9 mouse cellular contexts compared by ENCODE assay signal in genomic region chr19:6018142-6019089, GRCm38 (mm10). TPM values are rescaled to one million over a fixed set of nuclear protein-coding genes. Genes with fewer than 3 reads are reported as not detected.
DNase-seq lines count a peak whose midpoint lies in the region; ATAC-seq lines count a peak whose summit lies in the region.
"Had no signal": no experiment of that assay in that cellular context is flagged by ENCODE, and none has a peak within 500 bp of the region (broad histone marks: within the 10 kb centered on the region; RNA-seq: fewer than 3 reads in every experiment).

No protein-coding gene starts in this region.

- H3K9me3 ChIP-seq in forebrain, embryonic 13.5 days (replicated peaks) = no peaks in the 10 kb centered on the region
- H3K9me3 ChIP-seq in forebrain, embryonic 12.5 days = no peaks in the 10 kb centered on the region
- no peaks in the 10 kb centered on the region for H3K9me3 ChIP-seq in embryonic facial prominence, embryonic 14.5 days (ENCODE audit: control insufficient read depth, low read length)

- peaks cover 12% of the 10 kb centered on the region for H3K4me1 ChIP-seq in forebrain, embryonic 13.5 days
- peaks cover 17% of the 10 kb centered on the region for H3K4me1 ChIP-seq in forebrain, embryonic 12.5 days
- 0 out of 2 replicates have a peak, but pooled peaks cover 3% of the 10 kb centered on the region for H3K4me1 ChIP-seq in embryonic facial prominence, embryonic 14.5 days (ENCODE audit: control insufficient read depth, insufficient read depth, low read length)

- peak; percentile 87 for DNase-seq in adrenal gland, postnatal 25 days
- peak; percentile 88 for DNase-seq in embryonic facial prominence, embryonic 14.5 days (ENCODE audit: low spot score)
- peak; percentile 86 to 92 for DNase-seq in heart, postnatal 36 days
- DNase-seq in left cerebral cortex, postnatal 10 days (ENCODE audit: extremely low spot score in 1 of 2, low spot score in 2 of 2) = peak; percentile 73 to 87
- peak; percentile 73 to 85 for DNase-seq in monocyte, adult 2 months (ENCODE audit: low read depth in 1 of 2, low spot score in 2 of 2)
- peak; percentile 93 for DNase-seq in splenic B cell, adult 2 months (ENCODE audit: low read depth, low spot score)

- H3K27ac ChIP-seq in forebrain, embryonic 13.5 days = no peak overlapping the region
- H3K27ac ChIP-seq in forebrain, embryonic 12.5 days = no peak overlapping the region
- no peak overlapping the region for H3K27ac ChIP-seq in embryonic facial prominence, embryonic 14.5 days (replicated peaks; ENCODE audit: low read depth, low read length)

- no peaks in the 10 kb centered on the region for H3K36me3 ChIP-seq in forebrain, embryonic 13.5 days (ENCODE audit: poor library complexity, severe bottlenecking)
- H3K36me3 ChIP-seq in forebrain, embryonic 12.5 days (replicated peaks) = no peaks in the 10 kb centered on the region
- H3K36me3 ChIP-seq in embryonic facial prominence, embryonic 14.5 days (ENCODE audit: control insufficient read depth, insufficient read depth, low read length) = no peaks in the 10 kb centered on the region
- H3K36me3 ChIP-seq in splenic B cell, adult 2 months (ENCODE audit: control insufficient read depth, insufficient read depth, low read length, poor library complexity, severe bottlenecking) = no peaks in the 10 kb centered on the region

- no peak overlapping the region for H3K4me2 ChIP-seq in forebrain, embryonic 13.5 days
- no peak overlapping the region for H3K4me2 ChIP-seq in forebrain, embryonic 12.5 days
- no peak overlapping the region for H3K4me2 ChIP-seq in embryonic facial prominence, embryonic 14.5 days (ENCODE audit: low read depth, low read length)

- intact Hi-C loops in heart, postnatal 36 days (cut with DNase I) = loop anchor here (1.0 to 5.0 kb wide), 3 partner anchors 53 to 231 kb away; partner anchors contain the start of gene Cdc42ep2
- intact Hi-C loops in left cerebral cortex, postnatal 10 days (cut with DNase I) = loop anchor here (1.0 to 10.0 kb wide), 3 partner anchors 54 to 234 kb away; partner anchors contain the start of gene Pola2

- H3K4me3 ChIP-seq in forebrain, embryonic 13.5 days = no peak overlapping the region
- no peak overlapping the region for H3K4me3 ChIP-seq in forebrain, embryonic 12.5 days (replicated peaks)
- H3K4me3 ChIP-seq in embryonic facial prominence, embryonic 14.5 days (ENCODE audit: low read depth, low read length) = no peak overlapping the region

- WGBS in forebrain, embryonic 13.5 days = 28% methylated on average over 15 of the region's 15 CpGs
- 30% methylated on average over 15 of the region's 15 CpGs for WGBS in forebrain, embryonic 12.5 days
- 27% methylated on average over 15 of the region's 15 CpGs for WGBS in embryonic facial prominence, embryonic 14.5 days

- peaks cover 44% of the 10 kb centered on the region for H3K27me3 ChIP-seq in forebrain, embryonic 13.5 days
- peaks cover 46% of the 10 kb centered on the region for H3K27me3 ChIP-seq in forebrain, embryonic 12.5 days
- H3K27me3 ChIP-seq in embryonic facial prominence, embryonic 14.5 days (replicated peaks; ENCODE audit: control insufficient read depth, insufficient read depth, low read length) = no peaks in the 10 kb centered on the region
- no peaks in the 10 kb centered on the region for H3K27me3 ChIP-seq in splenic B cell, adult 2 months (ENCODE audit: control insufficient read depth, insufficient read depth, low read length, poor library complexity, severe bottlenecking)

- H3K9ac ChIP-seq in forebrain, embryonic 13.5 days = 0 out of 2 replicates have a peak overlapping the region, but pooled peaks have one; percentile 21
- H3K9ac ChIP-seq in forebrain, embryonic 12.5 days = no peak overlapping the region
- H3K9ac ChIP-seq in embryonic facial prominence, embryonic 14.5 days (ENCODE audit: low read depth, low read length) = no peak overlapping the region

- ATAC-seq in forebrain, embryonic 13.5 days = no peak
- no peak for ATAC-seq in forebrain, embryonic 12.5 days (ENCODE audit: low FRiP score)
- ATAC-seq in embryonic facial prominence, embryonic 14.5 days (ENCODE audit: low read depth) = no peak

RNA-seq across cellular contexts. Expression of gene Capn1, which starts 2.7 kb away (rescaled TPM):
- 1.0 and 1.1 TPM in 2 replicates for polyA plus RNA-seq in forebrain, embryonic 13.5 days (2015; fragmentation: Nextera tagmentation; extraction: Ambion mirVana)
- 2.0 and 3.2 TPM in 2 replicates for polyA plus RNA-seq in forebrain, embryonic 12.5 days (2016; fragmentation: Nextera tagmentation; extraction: Ambion mirVana)
- total RNA-seq in adrenal gland, postnatal 25 days (2021) = 28.0 and 40.2 TPM in 2 replicates
- 16.8 and 19.0 TPM in 2 replicates for polyA plus RNA-seq in embryonic facial prominence, embryonic 14.5 days (2014; fragmentation: Nextera tagmentation; extraction: Ambion mirVana)
- total RNA-seq in heart, postnatal 36 days (2021) = 10 to 100 TPM; 34.7 to 35.2 TPM
- 10 to 100 TPM; 18.2 to 19.3 TPM for total RNA-seq in left cerebral cortex, postnatal 10 days (2021)

RNA-seq across cellular contexts. Expression of gene Syvn1, which starts 28.0 kb away (rescaled TPM):
- polyA plus RNA-seq in forebrain, embryonic 13.5 days (2015; fragmentation: Nextera tagmentation; extraction: Ambion mirVana) = 23.8 and 26.0 TPM in 2 replicates
- polyA plus RNA-seq in forebrain, embryonic 12.5 days (2016; fragmentation: Nextera tagmentation; extraction: Ambion mirVana) = 26.4 and 31.3 TPM in 2 replicates
- total RNA-seq in adrenal gland, postnatal 25 days (2021) = 59.7 and 65.6 TPM in 2 replicates
- 32.1 and 34.9 TPM in 2 replicates for polyA plus RNA-seq in embryonic facial prominence, embryonic 14.5 days (2014; fragmentation: Nextera tagmentation; extraction: Ambion mirVana)
- total RNA-seq in heart, postnatal 36 days (2021) = 10 to 100 TPM; 19.4 to 26.4 TPM
- 10 to 100 TPM; 39.3 to 40.2 TPM for total RNA-seq in left cerebral cortex, postnatal 10 days (2021)

RNA-seq across cellular contexts. Expression of gene Slc22a20, which starts 32.5 kb away (rescaled TPM):
- polyA plus RNA-seq in forebrain, embryonic 13.5 days (2015; fragmentation: Nextera tagmentation; extraction: Ambion mirVana) = not detected in 2 replicates
- polyA plus RNA-seq in forebrain, embryonic 12.5 days (2016; fragmentation: Nextera tagmentation; extraction: Ambion mirVana) = not detected in 2 replicates
- not detected in 2 replicates for total RNA-seq in adrenal gland, postnatal 25 days (2021)
- not detected in 2 replicates for polyA plus RNA-seq in embryonic facial prominence, embryonic 14.5 days (2014; fragmentation: Nextera tagmentation; extraction: Ambion mirVana)
- not detected for total RNA-seq in heart, postnatal 36 days (2021)
- not detected for total RNA-seq in left cerebral cortex, postnatal 10 days (2021)
- polyA plus RNA-seq: stomach, embryonic 16.5 days had no signal

RNA-seq across cellular contexts. Expression of gene Mrpl49, which starts 39.2 kb away (rescaled TPM):
- polyA plus RNA-seq in forebrain, embryonic 13.5 days (2015; fragmentation: Nextera tagmentation; extraction: Ambion mirVana) = 75.6 and 80.7 TPM in 2 replicates
- 74.7 and 76.7 TPM in 2 replicates for polyA plus RNA-seq in forebrain, embryonic 12.5 days (2016; fragmentation: Nextera tagmentation; extraction: Ambion mirVana)
- total RNA-seq in adrenal gland, postnatal 25 days (2021) = 65.2 and 65.7 TPM in 2 replicates
- 67.5 and 69.8 TPM in 2 replicates for polyA plus RNA-seq in embryonic facial prominence, embryonic 14.5 days (2014; fragmentation: Nextera tagmentation; extraction: Ambion mirVana)
- total RNA-seq in heart, postnatal 36 days (2021) = 10 to 100 TPM; 36.2 to 39.7 TPM
- total RNA-seq in left cerebral cortex, postnatal 10 days (2021) = 10 to 100 TPM; 43.3 to 45.3 TPM

RNA-seq across cellular contexts. Expression of gene Fau, which starts 39.2 kb away (rescaled TPM):
- polyA plus RNA-seq in forebrain, embryonic 13.5 days (2015; fragmentation: Nextera tagmentation; extraction: Ambion mirVana) = 677 and 758 TPM in 2 replicates
- 652 and 668 TPM in 2 replicates for polyA plus RNA-seq in forebrain, embryonic 12.5 days (2016; fragmentation: Nextera tagmentation; extraction: Ambion mirVana)
- 891 and 1,016 TPM in 2 replicates for total RNA-seq in adrenal gland, postnatal 25 days (2021)
- polyA plus RNA-seq in embryonic facial prominence, embryonic 14.5 days (2014; fragmentation: Nextera tagmentation; extraction: Ambion mirVana) = 870 and 937 TPM in 2 replicates
- 100 to 1,000 TPM; 556 to 559 TPM for total RNA-seq in heart, postnatal 36 days (2021)
- total RNA-seq in left cerebral cortex, postnatal 10 days (2021) = 100 to 1,000 TPM; 698 to 713 TPM
